Mouse (Mus musculus) C2C12 (cell line): ENCODE results near the gene Dnajc30. TPM values are rescaled to one million over a fixed set of nuclear protein-coding genes. Genes with fewer than 3 reads are reported as not detected.

Experiments
- H3K27me3 ChIP-seq: one replicate; pipeline ENCODE4 v1.6.1; 2011; ENCODE audit not compliant: control insufficient read depth, insufficient read depth, insufficient read length
- H3K36me3 ChIP-seq: one replicate; pipeline ENCODE4 v1.6.1; 2011; ENCODE audit not compliant: control insufficient read depth, insufficient read depth
- H3K4me3 ChIP-seq: one replicate; pipeline ENCODE4 v1.5.1; 2011; ENCODE audit warnings: mild to moderate bottlenecking, control low read depth; ENCODE audit not compliant: poor library complexity, insufficient read depth, severe bottlenecking
- H3K79me2 ChIP-seq: one replicate; pipeline ENCODE4 v1.6.1; 2011; ENCODE audit not compliant: control insufficient read depth, insufficient read depth
- H3K79me3 ChIP-seq: one replicate; pipeline ENCODE4 v1.6.1; 2011; ENCODE audit warnings: low read depth, control low read depth
- H3ac ChIP-seq: one replicate; pipeline ENCODE3; 2011; ENCODE audit warnings: low read depth; ENCODE audit not compliant: control insufficient read depth, insufficient read length
- CEBPB ChIP-seq: IDR thresholded peaks from one replicate; pipeline ENCODE4 v1.6.1; 2011; ENCODE audit warnings: low read depth, mild to moderate bottlenecking, control low read depth, moderate library complexity
- CTCF ChIP-seq: IDR thresholded peaks from one replicate; pipeline ENCODE4 v1.5.1; 2011; ENCODE audit not compliant: control insufficient read depth, insufficient read depth, insufficient read length
- FOSL1 ChIP-seq: IDR thresholded peaks from one replicate; pipeline ENCODE4 v1.8.0; 2011; ENCODE audit warnings: mild to moderate bottlenecking, low read length; ENCODE audit not compliant: poor library complexity, insufficient read depth, severe bottlenecking
- MAX ChIP-seq: IDR thresholded peaks from one replicate; pipeline ENCODE4 v1.6.1; 2011; ENCODE audit warnings: mild to moderate bottlenecking, control low read depth
- MYOD1 ChIP-seq: IDR thresholded peaks from one replicate; pipeline ENCODE4 v1.6.1; 2011; ENCODE audit warnings: low read depth; ENCODE audit not compliant: control insufficient read depth, insufficient read length
- MYOG ChIP-seq: IDR thresholded peaks from one replicate; pipeline ENCODE4 v1.6.1; 2011; ENCODE audit not compliant: control insufficient read depth, insufficient read length; ENCODE audit errors: extremely low read depth
- USF1 ChIP-seq: IDR thresholded peaks from one replicate; pipeline ENCODE4 v1.6.1; 2011; ENCODE audit warnings: low read depth, mild to moderate bottlenecking, control low read depth, moderate library complexity
- polyA plus RNA-seq: library from polyadenylated mRNA; unstranded; fragments of >200 nt; fragmentation: generic; extraction: Trizol; gene quantifications from one replicate; pipeline ENCODE4 v1.2.1, GENCODE M21; 2012; ENCODE audit warnings: missing spikeins

Dnajc30 gene
- polyA plus RNA-seq, 1 experiment, result 16.8 TPM

GRCm38 (mm10) chr5:135109426-135109825 is 45.4 kb downstream of the Dnajc30 start:
- Histone ChIP-seq H3ac (no peak overlapping the region), H3K36me3 (no peaks in the 10 kb centered on the region), H3K79me3 (no peaks in the 10 kb centered on the region), H3K79me2 (no peaks in the 10 kb centered on the region), H3K4me3 (no peak overlapping the region), H3K27me3 (peaks cover 67% of the 10 kb centered on the region)
- TF ChIP-seq MAX (no peak), CTCF (no peak), CEBPB (no peak), USF1 (no peak), FOSL1 (no peak), MYOD1 (no peak), MYOG (no peak)

- no peak for TF ChIP-seq MYOG
- no peak for TF ChIP-seq CTCF
- no peak for TF ChIP-seq CEBPB
- no peak for TF ChIP-seq MYOD1
- TF ChIP-seq USF1, result no peak
- no peak for TF ChIP-seq MAX
- TF ChIP-seq FOSL1, result no peak
- Histone ChIP-seq H3K79me2 (no peaks in the 10 kb centered on the region), H3K79me3 (no peaks in the 10 kb centered on the region), H3ac (no peak overlapping the region), H3K36me3 (no peaks in the 10 kb centered on the region), H3K4me3 (no peak overlapping the region), H3K27me3 (peaks cover 64% of the 10 kb centered on the region)
These were observed 46.0 kb downstream of the Dnajc30 start for GRCm38 (mm10) chr5:135109976-135110375.

- Histone ChIP-seq H3ac (no peak overlapping the region), H3K79me2 (no peaks in the 10 kb centered on the region), H3K4me3 (no peak overlapping the region), H3K27me3 (peaks cover 32% of the 10 kb centered on the region), H3K79me3 (no peaks in the 10 kb centered on the region), H3K36me3 (no peaks in the 10 kb centered on the region)
- no peak for TF ChIP-seq CEBPB
- no peak for TF ChIP-seq CTCF
- no peak for TF ChIP-seq FOSL1
- TF ChIP-seq MYOD1, result no peak
- no peak for TF ChIP-seq MYOG
- TF ChIP-seq MAX, result no peak
- TF ChIP-seq USF1, result no peak
These were observed 49.8 kb downstream of the Dnajc30 start for GRCm38 (mm10) chr5:135113782-135114181.

- Histone ChIP-seq H3K36me3 (no peaks in the 10 kb centered on the region), H3ac (no peak overlapping the region), H3K4me3 (no peak overlapping the region), H3K27me3 (peaks cover 27% of the 10 kb centered on the region), H3K79me3 (no peaks in the 10 kb centered on the region), H3K79me2 (no peaks in the 10 kb centered on the region)
- TF ChIP-seq CTCF (no peak), MYOG (no peak), MAX (no peak), CEBPB (no peak), FOSL1 (no peak), USF1 (no peak), MYOD1 (no peak)
These were observed 51.2 kb downstream of the Dnajc30 start for GRCm38 (mm10) chr5:135115241-135115640.

Other genes starting within 250 kb of the Dnajc30 start
- not detected for gene Tmem270, start 157.5 kb upstream of the Dnajc30 start, polyA plus RNA-seq
- not detected for gene Cldn13, start 148.7 kb upstream of the Dnajc30 start, polyA plus RNA-seq
- gene Mettl27, start 131.8 kb upstream of the Dnajc30 start, polyA plus RNA-seq, result 4.3 TPM
- gene Cldn4, start 117.3 kb upstream of the Dnajc30 start, polyA plus RNA-seq, result 0.04 TPM
- not detected for gene Cldn3, start 78.0 kb upstream of the Dnajc30 start, polyA plus RNA-seq
- gene Abhd11, start 55.0 kb upstream of the Dnajc30 start, polyA plus RNA-seq, result 26.8 TPM
- 5.3 TPM for gene Stx1a, start 40.7 kb upstream of the Dnajc30 start, polyA plus RNA-seq
- 63.8 TPM for gene Bud23, start 757 bp downstream of the Dnajc30 start, polyA plus RNA-seq
- 3.5 TPM for gene Vps37d, start 14.1 kb downstream of the Dnajc30 start, polyA plus RNA-seq
- gene Mlxipl, start 25.7 kb downstream of the Dnajc30 start, polyA plus RNA-seq, result not detected
- gene Tbl2, start 85.5 kb downstream of the Dnajc30 start, polyA plus RNA-seq, result 17.0 TPM
- gene Bcl7b, start 104.1 kb downstream of the Dnajc30 start, polyA plus RNA-seq, result 50.3 TPM
- 39.9 TPM for gene Baz1b, start 123.1 kb downstream of the Dnajc30 start, polyA plus RNA-seq
- 0.89 TPM for gene Fzd9, start 187.0 kb downstream of the Dnajc30 start, polyA plus RNA-seq